Mouse (Mus musculus) left cerebral cortex, postnatal 4 days (tissue): ENCODE data around the gene Lrrc73. TPM values are rescaled to one million over a fixed set of nuclear protein-coding genes. Genes with fewer than 3 reads are reported as not detected.
A peak's percentile ranks its signal among the peaks of the same experiment; 100 is the strongest.

ENCODE experiments used
- DNase-seq: peaks from one replicate; pipeline ENCODE4 v3.0.0-alpha.2; 2022
- intact Hi-C: fragments of 180-260 bp; cut with DNase I; formaldehyde crosslinking; loops from one replicate; pipeline ENCODE4 v1.15.1; 2025
- microRNA-seq: library from miRNA; unstranded; fragments of <30 nt; microRNA quantifications from one replicate; pipeline ENCODE4 v1.2.0, GENCODE M21; 2022
- total RNA-seq, 2 experiments: library from RNA; stranded (reverse); gene quantifications; 2 replicates each; pipeline ENCODE4 v1.2.3; 2021

Lrrc73 gene
- total RNA-seq, 2 experiments from 2014 or later = 84.5 to 94.1 TPM

GRCm38 (mm10) chr17:46283911-46284310, 30.6 kb downstream of the Lrrc73 start:
- intact Hi-C loops = no loop called here
- DNase-seq = no peak

GRCm38 (mm10) chr17:46284653-46285052, 31.3 kb downstream of the Lrrc73 start:
- intact Hi-C loops = no loop called here
- no peak for DNase-seq

GRCm38 (mm10) chr17:46285407-46285806, 32.1 kb downstream of the Lrrc73 start:
- intact Hi-C loops = no loop called here

GRCm38 (mm10) chr17:46287678-46288095, 34.4 kb downstream of the Lrrc73 start:
- no peak for DNase-seq
- intact Hi-C loops = no loop called here

More at GRCm38 (mm10) chr17:46285407-46285806, 32.1 kb downstream of the Lrrc73 start:
- DNase-seq = no peak

GRCm38 (mm10) chr17:46296601-46297000, 43.3 kb downstream of the Lrrc73 start:
- intact Hi-C loops = no loop called here
- DNase-seq = no peak

GRCm38 (mm10) chr17:46297028-46297363, 43.7 kb downstream of the Lrrc73 start:
- intact Hi-C loops = no loop called here
- no peak for DNase-seq

GRCm38 (mm10) chr17:46297364-46298219, 44.3 kb downstream of the Lrrc73 start, which contains the start of gene Dlk2:
Dlk2 (plus strand) TSS chr17:46297421.
- peak; percentile 21 for DNase-seq
- intact Hi-C loops = no loop called here

GRCm38 (mm10) chr17:46298220-46298913, 45.0 kb downstream of the Lrrc73 start:
- intact Hi-C loops = no loop called here
- peak; percentile 81 for DNase-seq

- intact Hi-C loops = no loop called here
- DNase-seq = no peak
These were observed 48.6 kb downstream of the Lrrc73 start for GRCm38 (mm10) chr17:46301892-46302291.

GRCm38 (mm10) chr17:46304184-46304583, 50.9 kb downstream of the Lrrc73 start:
- no peak for DNase-seq
- intact Hi-C loops = no loop called here

Small RNA genes lying within 50 kb of the gene (microRNA-seq; reads per million reads assigned to microRNA genes)
- gene Mir693 = not detected

Other genes starting within 250 kb of the Lrrc73 start
- gene Vegfa, start 221.2 kb upstream of the Lrrc73 start, total RNA-seq = 10 to 100 TPM; 77.7 to 94.5 TPM
- gene Mrps18a, start 142.5 kb upstream of the Lrrc73 start, total RNA-seq = 10 to 100 TPM; 75.8 to 78.3 TPM
- gene Rsph9, start 109.3 kb upstream of the Lrrc73 start, total RNA-seq = 10 to 100 TPM; 40.0 to 43.8 TPM
- gene Mad2l1bp, start 100.0 kb upstream of the Lrrc73 start, total RNA-seq = 10 to 100 TPM; 16.2 to 17.8 TPM
- gene Gtpbp2, start 92.5 kb upstream of the Lrrc73 start, total RNA-seq = 100 to 1,000 TPM; 111 TPM
- 10 to 100 TPM in 1 of 2 experiments, 1 to 10 TPM in 1; 9.7 to 10.7 TPM for gene Polh, start 50.9 kb upstream of the Lrrc73 start, total RNA-seq
- gene Xpo5, start 50.7 kb upstream of the Lrrc73 start, total RNA-seq = 10 to 100 TPM; 45.0 to 46.3 TPM
- 10 to 100 TPM; 50.0 to 50.1 TPM for gene Polr1c, start 5.5 kb upstream of the Lrrc73 start, total RNA-seq
- 10 to 100 TPM; 55.3 to 56.7 TPM for gene Yipf3, start 5.5 kb upstream of the Lrrc73 start, total RNA-seq
- 10 to 100 TPM; 35.5 to 44.3 TPM for gene Tjap1, start 29.5 kb downstream of the Lrrc73 start, total RNA-seq
- gene Dlk2, start 43.9 kb downstream of the Lrrc73 start, total RNA-seq = 10 to 100 TPM; 54.6 to 63.8 TPM
- 1 to 10 TPM; 9.7 to 9.9 TPM for gene Abcc10, start 74.8 kb downstream of the Lrrc73 start, total RNA-seq
- gene Zfp318, start 130.2 kb downstream of the Lrrc73 start, total RNA-seq = 10 to 100 TPM; 93.1 to 96.1 TPM
- gene Crip3, start 175.4 kb downstream of the Lrrc73 start, total RNA-seq = 1 to 10 TPM; 2.6 to 4.7 TPM
- under 1 TPM; 0.28 to 0.62 TPM for gene Slc22a7, start 184.9 kb downstream of the Lrrc73 start, total RNA-seq
- gene Ttbk1, start 234.1 kb downstream of the Lrrc73 start, total RNA-seq = 10 to 100 TPM; 86.7 to 88.6 TPM
- gene Dnph1, start 243.2 kb downstream of the Lrrc73 start, total RNA-seq = 1 to 10 TPM; 6.0 to 7.1 TPM